In genomic region chr10:94036375-94036758, GRCm38 (mm10) we compare ENCODE assay signal across 8 mouse cellular contexts. TPM values are rescaled to one million over a fixed set of nuclear protein-coding genes. Genes with fewer than 3 reads are reported as not detected.
DNase-seq lines count a peak whose midpoint lies in the region; ATAC-seq lines count a peak whose summit lies in the region.

No protein-coding gene starts in this region.

- H3K4me1 ChIP-seq in lung, embryonic 16.5 days (replicated peaks; ENCODE audit: control insufficient read depth, insufficient read depth, low read length), result peaks cover 16% of the 10 kb centered on the region
- peaks cover 26% of the 10 kb centered on the region for H3K4me1 ChIP-seq in forebrain, embryonic 15.5 days
- H3K4me1 ChIP-seq in liver, embryonic 16.5 days (ENCODE audit: control insufficient read depth, low read depth, low read length), result peaks cover 19% of the 10 kb centered on the region

- H3K4me3 ChIP-seq in lung, embryonic 16.5 days (ENCODE audit: low read length), result peak overlapping the region; percentile 95
- H3K4me3 ChIP-seq in forebrain, embryonic 15.5 days, result peak overlapping the region; percentile 74
- peak overlapping the region; percentile 99 for H3K4me3 ChIP-seq in liver, embryonic 16.5 days (ENCODE audit: low read depth, low read length)

- peak overlapping the region; percentile 79 for H3K9ac ChIP-seq in lung, embryonic 16.5 days (ENCODE audit: low read length)
- peak overlapping the region; percentile 63 for H3K9ac ChIP-seq in forebrain, embryonic 15.5 days (replicated peaks)
- H3K9ac ChIP-seq in liver, embryonic 16.5 days (ENCODE audit: low read depth, low read length), result peak overlapping the region; percentile 99

- no peaks in the 10 kb centered on the region for H3K27me3 ChIP-seq in lung, embryonic 16.5 days (ENCODE audit: control insufficient read depth, insufficient read depth, low read depth, low read length)
- H3K27me3 ChIP-seq in forebrain, embryonic 15.5 days, result no peaks in the 10 kb centered on the region
- H3K27me3 ChIP-seq in liver, embryonic 16.5 days (ENCODE audit: control insufficient read depth, insufficient read depth, low read depth, low read length), result no peaks in the 10 kb centered on the region

- peak overlapping the region; percentile 63 for H3K4me2 ChIP-seq in lung, embryonic 16.5 days (ENCODE audit: low read depth, low read length)
- H3K4me2 ChIP-seq in forebrain, embryonic 15.5 days (replicated peaks), result peak overlapping the region; percentile 96
- H3K4me2 ChIP-seq in liver, embryonic 16.5 days (ENCODE audit: low read depth, low read length), result peak overlapping the region; percentile 72

- peak; percentile 32; the same call in 1 of the 2 replicates for ATAC-seq in lung, embryonic 16.5 days (ENCODE audit: low read depth)
- no peak; the same call in 1 of the 2 replicates for ATAC-seq in forebrain, embryonic 15.5 days (replicated peaks)
- ATAC-seq in liver, embryonic 16.5 days (ENCODE audit: low read depth), result peak; percentile 3
- ATAC-seq in megakaryocyte-erythroid progenitor cell, adult 5-6 weeks (replicated peaks; ENCODE audit: low FRiP score, low TSS enrichment, poor library complexity, severe bottlenecking), result no peak

- H3K36me3 ChIP-seq in lung, embryonic 16.5 days (ENCODE audit: control insufficient read depth, insufficient read depth, low read length), result no peaks in the 10 kb centered on the region
- H3K36me3 ChIP-seq in forebrain, embryonic 15.5 days, result no peaks in the 10 kb centered on the region
- H3K36me3 ChIP-seq in liver, embryonic 16.5 days (ENCODE audit: control insufficient read depth, insufficient read depth), result no peaks in the 10 kb centered on the region

- H3K27ac ChIP-seq in lung, embryonic 16.5 days (ENCODE audit: low read length), result peak overlapping the region; percentile 68
- H3K27ac ChIP-seq in forebrain, embryonic 15.5 days (replicated peaks), result peak overlapping the region; percentile 38; the same call in 1 of the 2 replicates
- H3K27ac ChIP-seq in liver, embryonic 16.5 days (ENCODE audit: low read length), result peak overlapping the region; percentile 89

- under 1% methylated on average over 26 of the region's 32 CpGs for WGBS in lung, embryonic 16.5 days
- 1% methylated on average over 32 of the region's 32 CpGs for WGBS in forebrain, embryonic 15.5 days
- WGBS in liver, embryonic 16.5 days (ENCODE audit: insufficient replicate concordance), result under 1% methylated on average over 31 of the region's 32 CpGs

- no peak for DNase-seq in lung, adult 18-20 months
- DNase-seq in brain, adult 2 months (ENCODE audit: low read depth, low spot score), result peak; percentile 37
- no peak for DNase-seq in testis, postnatal 14 days (ENCODE audit: low spot score)
- no peak for DNase-seq in ovary, adult 18-20 months (ENCODE audit: low spot score)

- no peaks in the 10 kb centered on the region for H3K9me3 ChIP-seq in lung, embryonic 16.5 days (ENCODE audit: control insufficient read depth, low read length)
- H3K9me3 ChIP-seq in forebrain, embryonic 15.5 days, result no peaks in the 10 kb centered on the region
- no peaks in the 10 kb centered on the region for H3K9me3 ChIP-seq in liver, embryonic 16.5 days (replicated peaks; ENCODE audit: control insufficient read depth, low read length)

RNA-seq across cellular contexts. Expression of gene Fgd6, which starts 0.6 kb away (rescaled TPM):
- polyA plus RNA-seq in lung, embryonic 16.5 days (2015; fragmentation: Nextera tagmentation; extraction: Ambion mirVana), result 2.9 and 3.1 TPM in 2 replicates
- polyA plus RNA-seq in forebrain, embryonic 15.5 days (2015; fragmentation: Nextera tagmentation; extraction: Ambion mirVana), result 1.5 and 1.7 TPM in 2 replicates
- polyA plus RNA-seq in liver, embryonic 16.5 days (2015; fragmentation: Nextera tagmentation; extraction: Ambion mirVana), result 3.5 and 3.7 TPM in 2 replicates
- 9.2 and 9.6 TPM in 2 replicates for total RNA-seq in megakaryocyte-erythroid progenitor cell, adult 5-6 weeks (2014; fragmentation: Nextera tagmentation)
- total RNA-seq in megakaryocyte-erythroid progenitor cell, adult 5-6 weeks (2017), result 2.9 and 3.8 TPM in 2 replicates

RNA-seq across cellular contexts. Expression of gene Vezt, which starts 0.8 kb away (rescaled TPM):
- polyA plus RNA-seq in lung, embryonic 16.5 days (2015; fragmentation: Nextera tagmentation; extraction: Ambion mirVana), result 25.9 and 27.3 TPM in 2 replicates
- 68.6 and 71.8 TPM in 2 replicates for polyA plus RNA-seq in forebrain, embryonic 15.5 days (2015; fragmentation: Nextera tagmentation; extraction: Ambion mirVana)
- 10.4 and 11.3 TPM in 2 replicates for polyA plus RNA-seq in liver, embryonic 16.5 days (2015; fragmentation: Nextera tagmentation; extraction: Ambion mirVana)
- total RNA-seq in megakaryocyte-erythroid progenitor cell, adult 5-6 weeks (2014; fragmentation: Nextera tagmentation), result 17.7 and 21.1 TPM in 2 replicates
- total RNA-seq in megakaryocyte-erythroid progenitor cell, adult 5-6 weeks (2017), result 10.6 and 15.6 TPM in 2 replicates

Comparison
In these comparisons a context has a peak if more than half of its experiments do, and no peak if none do; other contexts are left out.
1. ATAC-seq: peak in lung, embryonic 16.5 days (single experiment) and liver, embryonic 16.5 days (single experiment); none in forebrain, embryonic 15.5 days (single experiment) and megakaryocyte-erythroid progenitor cell, adult 5-6 weeks (single experiment).
2. H3K27ac ChIP-seq: peak in every context shown above with its lines; median percentile 89 in liver, embryonic 16.5 days; 68 in lung, embryonic 16.5 days; 38 in forebrain, embryonic 15.5 days.
3. Peak in every context shown above with its lines, with median percentiles within 50 percentile points of each other: H3K4me2 ChIP-seq, H3K4me3 ChIP-seq and H3K9ac ChIP-seq.